Mouse (Mus musculus): ENCODE results near the gene AL731706.1.

Gene AL731706.1

GRCm38 (mm10) chr2:136835882-136836281, 55.3 kb downstream of the AL731706.1 start:
- DNase-seq (ENCODE audit: low spot score in 2 of 2): no peak

GRCm38 (mm10) chr2:136834715-136835075, 56.5 kb downstream of the AL731706.1 start:
- DNase-seq (ENCODE audit: low spot score in 2 of 2): no peak

GRCm38 (mm10) chr2:136833976-136834714, 57.0 kb downstream of the AL731706.1 start:
- DNase-seq (ENCODE audit: low spot score in 2 of 2): no peak

- DNase-seq (ENCODE audit: low spot score in 2 of 2): no peak
Measured at GRCm38 (mm10) chr2:136832936-136833335, 58.3 kb downstream of the AL731706.1 start.

Data from spleen, postnatal 36 days (tissue).